In genomic region chr15:100673585-100674391, GRCm38 (mm10) we compare ENCODE assay signal across 11 mouse cellular contexts. TPM values are rescaled to one million over a fixed set of nuclear protein-coding genes. Genes with fewer than 3 reads are reported as not detected.
A peak's percentile ranks its signal among the peaks of the same experiment; 100 is the strongest.
DNase-seq lines count a peak whose midpoint lies in the region; ATAC-seq lines count a peak whose summit lies in the region.
"Had no signal": no experiment of that assay in that cellular context is flagged by ENCODE, and none has a peak within 500 bp of the region (broad histone marks: within the 10 kb centered on the region; RNA-seq: fewer than 3 reads in every experiment).

No protein-coding gene starts in this region.

- H3K4me3 ChIP-seq in heart, embryonic 11.5 days (ENCODE audit: low read depth, low read length): no peak overlapping the region
- peak overlapping the region; percentile 91 for H3K4me3 ChIP-seq in megakaryocyte, embryonic 14.5 days (replicated peaks)
- no peak overlapping the region for H3K4me3 ChIP-seq in hindbrain, embryonic 12.5 days

- no peaks in the 10 kb centered on the region for H3K9me3 ChIP-seq in heart, embryonic 11.5 days (replicated peaks; ENCODE audit: control insufficient read depth, low read length)
- H3K9me3 ChIP-seq in megakaryocyte, embryonic 14.5 days: 0 out of 2 replicates have a peak, but pooled peaks cover 3% of the 10 kb centered on the region
- no peaks in the 10 kb centered on the region for H3K9me3 ChIP-seq in hindbrain, embryonic 12.5 days (replicated peaks)

- peak; percentile 16 to 46 for DNase-seq in heart, adult 9 months (ENCODE audit: low spot score in 2 of 2)
- no peak for DNase-seq in heart, postnatal 4 days
- DNase-seq in ES-CJ7 (ENCODE audit: low read depth, low spot score): peak; percentile 69
- no peak for DNase-seq in right cerebral cortex, postnatal 36 days (ENCODE audit: low spot score in 2 of 2)
- DNase-seq in frontal cortex, postnatal 14 days (ENCODE audit: low spot score in 2 of 2): no peak
- DNase-seq: cerebellum, adult 11 months; kidney, postnatal 10 days; lung, postnatal 36 days had no signal

- no peaks in the 10 kb centered on the region for H3K27me3 ChIP-seq in heart, embryonic 11.5 days (ENCODE audit: control insufficient read depth, insufficient read depth, low read length)
- H3K27me3 ChIP-seq in megakaryocyte, embryonic 14.5 days (replicated peaks): no peaks in the 10 kb centered on the region
- no peaks in the 10 kb centered on the region for H3K27me3 ChIP-seq in hindbrain, embryonic 12.5 days

- peak overlapping the region; percentile 32 for H3K4me2 ChIP-seq in heart, embryonic 11.5 days
- H3K4me2 ChIP-seq in hindbrain, embryonic 12.5 days (replicated peaks): no peak overlapping the region

- H3K4me1 ChIP-seq in heart, embryonic 11.5 days (ENCODE audit: control insufficient read depth, insufficient read depth, low read length): peaks cover 19% of the 10 kb centered on the region
- H3K4me1 ChIP-seq in megakaryocyte, embryonic 14.5 days: peaks cover 95% of the 10 kb centered on the region
- no peaks in the 10 kb centered on the region for H3K4me1 ChIP-seq in hindbrain, embryonic 12.5 days

- H3K27ac ChIP-seq in heart, embryonic 11.5 days (ENCODE audit: low read depth, low read length): peak overlapping the region; percentile 64
- H3K27ac ChIP-seq in hindbrain, embryonic 12.5 days: no peak overlapping the region

- ATAC-seq in heart, embryonic 11.5 days (replicated peaks; ENCODE audit: insufficient number of reproducible peaks, low FRiP score, low TSS enrichment): no peak; the same call in 1 of the 2 replicates
- ATAC-seq in hindbrain, embryonic 12.5 days (ENCODE audit: low FRiP score): no peak

- 0 out of 2 replicates have a peak overlapping the region, but pooled peaks have one; percentile 43 for H3K9ac ChIP-seq in heart, embryonic 11.5 days (ENCODE audit: low read depth, low read length)
- H3K9ac ChIP-seq in hindbrain, embryonic 12.5 days: no peak overlapping the region

- 23% methylated on average over 12 of the region's 12 CpGs for WGBS in heart, embryonic 11.5 days (ENCODE audit: insufficient replicate concordance)
- WGBS in hindbrain, embryonic 12.5 days: 46% methylated on average over 12 of the region's 12 CpGs

- H3K36me3 ChIP-seq in heart, embryonic 11.5 days (ENCODE audit: control insufficient read depth, insufficient read depth, low read length): no peaks in the 10 kb centered on the region
- peaks cover 24% of the 10 kb centered on the region for H3K36me3 ChIP-seq in megakaryocyte, embryonic 14.5 days (replicated peaks; ENCODE audit: low read length)
- no peaks in the 10 kb centered on the region for H3K36me3 ChIP-seq in hindbrain, embryonic 12.5 days

RNA-seq across cellular contexts. Expression of gene Bin2, which starts 4.4 kb away (rescaled TPM):
- 1 to 10 TPM; 1.6 to 2.0 TPM for total RNA-seq in heart, postnatal 4 days (2021)
- 6.3 and 6.6 TPM in 2 replicates for polyA plus RNA-seq in heart, embryonic 11.5 days (2014; fragmentation: Nextera tagmentation; extraction: Ambion mirVana)
- 2,082 and 2,619 TPM in 2 replicates for polyA plus RNA-seq in megakaryocyte, embryonic 14.5 days (2012; ENCODE audit: insufficient read depth, low replicate concordance)
- polyA plus RNA-seq in hindbrain, embryonic 12.5 days (2016; fragmentation: Nextera tagmentation; extraction: Ambion mirVana): 3.0 and 3.4 TPM in 2 replicates

RNA-seq across cellular contexts. Expression of gene Cela1, which starts 13.9 kb away (rescaled TPM):
- not detected for total RNA-seq in heart, postnatal 4 days (2021)
- polyA plus RNA-seq in heart, embryonic 11.5 days (2014; fragmentation: Nextera tagmentation; extraction: Ambion mirVana): 1.6 and 2.2 TPM in 2 replicates
- 12.5 and 23.0 TPM in 2 replicates for polyA plus RNA-seq in megakaryocyte, embryonic 14.5 days (2012; ENCODE audit: insufficient read depth, low replicate concordance)
- 1.6 and 1.9 TPM in 2 replicates for polyA plus RNA-seq in hindbrain, embryonic 12.5 days (2016; fragmentation: Nextera tagmentation; extraction: Ambion mirVana)

RNA-seq across cellular contexts. Expression of gene Smagp, which starts 37.0 kb away (rescaled TPM):
- total RNA-seq in heart, postnatal 4 days (2021): 10 to 100 TPM; 21.6 to 22.6 TPM
- polyA plus RNA-seq in heart, embryonic 11.5 days (2014; fragmentation: Nextera tagmentation; extraction: Ambion mirVana): 12.2 and 15.3 TPM in 2 replicates
- 57.2 and 75.5 TPM in 2 replicates for polyA plus RNA-seq in megakaryocyte, embryonic 14.5 days (2012; ENCODE audit: insufficient read depth, low replicate concordance)
- 5.0 and 5.6 TPM in 2 replicates for polyA plus RNA-seq in hindbrain, embryonic 12.5 days (2016; fragmentation: Nextera tagmentation; extraction: Ambion mirVana)

RNA-seq across cellular contexts. Expression of gene Galnt6, which starts 55.4 kb away (rescaled TPM):
- 1 to 10 TPM; 1.3 to 1.6 TPM for total RNA-seq in heart, postnatal 4 days (2021)
- 0.11 and 0.17 TPM in 2 replicates for polyA plus RNA-seq in heart, embryonic 11.5 days (2014; fragmentation: Nextera tagmentation; extraction: Ambion mirVana)
- polyA plus RNA-seq in megakaryocyte, embryonic 14.5 days (2012; ENCODE audit: insufficient read depth, low replicate concordance): 2.3 TPM in 1 of 2 replicates, not detected in the other
- polyA plus RNA-seq in hindbrain, embryonic 12.5 days (2016; fragmentation: Nextera tagmentation; extraction: Ambion mirVana): 0.26 and 0.34 TPM in 2 replicates

RNA-seq across cellular contexts. Expression of gene Dazap2, which starts 58.6 kb away (rescaled TPM):
- total RNA-seq in heart, postnatal 4 days (2021): 100 to 1,000 TPM; 147 to 155 TPM
- 219 and 233 TPM in 2 replicates for polyA plus RNA-seq in heart, embryonic 11.5 days (2014; fragmentation: Nextera tagmentation; extraction: Ambion mirVana)
- 28.5 and 32.0 TPM in 2 replicates for polyA plus RNA-seq in megakaryocyte, embryonic 14.5 days (2012; ENCODE audit: insufficient read depth, low replicate concordance)
- 168 and 176 TPM in 2 replicates for polyA plus RNA-seq in hindbrain, embryonic 12.5 days (2016; fragmentation: Nextera tagmentation; extraction: Ambion mirVana)

Comparison
In these comparisons a context has a peak if more than half of its experiments do, and no peak if none do; other contexts are left out.
1. DNase-seq: peak in heart, adult 9 months (2 of 2) and ES-CJ7 (single experiment); none in heart, postnatal 4 days (single experiment), right cerebral cortex, postnatal 36 days (0 of 2) and frontal cortex, postnatal 14 days (0 of 2).
2. RNA of gene Bin2, which starts 4.4 kb away (polyA plus RNA-seq): 2,082 to 2,619 TPM in megakaryocyte, embryonic 14.5 days; 6.3 to 6.6 TPM in heart, embryonic 11.5 days and 3.0 to 3.4 TPM in hindbrain, embryonic 12.5 days; every median in the first group is over 100 times any median in the second.